Mouse (Mus musculus) hindbrain, embryonic 14.5 days (tissue): ENCODE data around the gene Katna1. TPM values are rescaled to one million over a fixed set of nuclear protein-coding genes. Genes with fewer than 3 reads are reported as not detected.
"Not testable (repeated sequence)": the region's sequence is repeated elsewhere in the genome, so short reads cannot be mapped to it uniquely, and the experiment has no call there.

Experiments used
- ATAC-seq: fragments of 200-750 bp; cut with Nextera tagmentation; 2 replicates; pipeline ENCODE4 v1.8.0; 2017; ENCODE audit warnings: moderate number of reproducible peaks, mild to moderate bottlenecking, moderate TSS enrichment, moderate library complexity; ENCODE audit not compliant: low FRiP score
- DNase-seq: peaks from one replicate; pipeline ENCODE4 v3.0.0-alpha.2; 2015; ENCODE audit warnings: low spot score
- H3K27ac ChIP-seq: fragments of 300-500 bp; sonication (generic); 2 replicates; pipeline ENCODE4 v1.5.1; 2014; ENCODE audit warnings: mild to moderate bottlenecking, moderate library complexity
- H3K27me3 ChIP-seq: fragments of 300-500 bp; sonication (generic); 2 replicates; pipeline ENCODE4 v1.6.1; 2014; ENCODE audit warnings: mild to moderate bottlenecking, low read length, mixed read lengths; ENCODE audit not compliant: control insufficient read depth, insufficient read depth
- H3K36me3 ChIP-seq: fragments of 300-500 bp; sonication (generic); replicated peaks from 2 replicates; pipeline ENCODE4 v1.6.1; 2014; ENCODE audit not compliant: control insufficient read depth, insufficient read depth
- H3K4me1 ChIP-seq: fragments of 300-500 bp; sonication (generic); replicated peaks from 2 replicates; pipeline ENCODE4 v1.6.1; 2014; ENCODE audit warnings: antibody characterized with exemption, low read length, mixed read lengths; ENCODE audit not compliant: control insufficient read depth, insufficient read depth
- H3K4me2 ChIP-seq: fragments of 300-500 bp; sonication (generic); replicated peaks from 2 replicates; pipeline ENCODE4 v1.6.1; 2014; ENCODE audit warnings: mild to moderate bottlenecking, moderate library complexity
- H3K4me3 ChIP-seq: fragments of 300-500 bp; sonication (generic); replicated peaks from 2 replicates; pipeline ENCODE4 v1.5.1; 2014; ENCODE audit warnings: mild to moderate bottlenecking, low read length
- H3K9ac ChIP-seq: fragments of 300-500 bp; sonication (generic); 2 replicates; pipeline ENCODE4 v1.6.1; 2014
- H3K9me3 ChIP-seq: fragments of 300-500 bp; sonication (generic); 2 replicates; pipeline ENCODE4 v1.6.1; 2016; ENCODE audit warnings: low read length; ENCODE audit not compliant: control insufficient read depth
- WGBS: fragments of 180-500 bp; shearing (Covaris S2); extraction: QIAGEN DNeasy Blood & Tissue Kit; methylation state at CpG from one replicate; pipeline ENCODE4 v1.1.7; 2014; 5-methylcytosine and 5-hydroxymethylcytosine counted together
- polyA plus RNA-seq: library from polyadenylated mRNA; unstranded; fragments of >200 nt; fragmentation: Nextera tagmentation; extraction: Ambion mirVana; gene quantifications from 2 replicates; pipeline ENCODE4 v1.2.1, GENCODE M21; 2014

Katna1 gene
- polyA plus RNA-seq, 1 experiment from 2014 or later = 30.0 TPM

DNA sequence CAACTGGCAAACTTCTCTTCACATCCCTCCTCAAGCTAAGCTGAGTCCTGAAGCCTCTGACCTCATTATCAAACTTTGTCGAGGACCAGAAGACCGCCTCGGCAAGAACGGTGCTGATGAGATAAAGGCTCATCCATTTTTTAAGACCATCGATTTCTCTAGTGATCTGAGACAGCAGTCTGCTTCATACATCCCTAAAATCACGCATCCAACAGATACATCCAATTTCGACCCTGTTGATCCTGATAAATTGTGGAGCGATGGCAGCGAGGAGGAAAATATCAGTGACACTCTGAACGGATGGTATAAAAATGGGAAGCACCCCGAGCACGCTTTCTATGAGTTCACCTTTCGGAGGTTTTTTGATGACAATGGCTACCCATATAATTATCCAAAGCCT, 13.3 kb upstream of the Katna1 start:
- H3K9me3 ChIP-seq = no peaks in the 10 kb centered on the region
- no peak overlapping the region for H3K9ac ChIP-seq
- WGBS = 93% methylated on average over 13 of the region's 13 CpGs
- H3K4me3 ChIP-seq = no peak overlapping the region
- no peak overlapping the region for H3K27ac ChIP-seq
- H3K4me2 ChIP-seq = no peak overlapping the region
- DNase-seq (no peak), ATAC-seq (no peak)
- H3K27me3 ChIP-seq = no peaks in the 10 kb centered on the region
- no peaks in the 10 kb centered on the region for H3K4me1 ChIP-seq
- peaks cover 64% of the 10 kb centered on the region for H3K36me3 ChIP-seq

DNA sequence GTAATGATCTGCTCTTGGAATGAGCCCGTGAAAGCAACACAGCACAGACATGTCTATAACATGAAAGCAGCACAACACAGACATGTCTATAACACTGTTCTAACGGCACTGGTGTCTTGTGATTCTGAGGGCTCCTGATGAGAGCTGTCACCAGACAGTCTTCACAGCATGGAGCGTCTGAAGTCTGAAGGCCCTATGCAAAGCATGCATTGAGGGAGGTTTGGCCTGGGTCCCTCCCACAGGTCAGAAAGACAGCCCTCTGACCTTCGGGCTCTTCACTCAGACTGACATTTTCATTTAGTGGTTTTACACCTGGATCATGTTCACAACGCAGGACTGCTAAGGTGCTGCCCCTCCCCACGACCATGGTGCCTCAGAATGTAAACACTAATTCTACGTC, 10.7 kb upstream of the Katna1 start:
- Histone ChIP-seq H3K36me3 (peaks cover 48% of the 10 kb centered on the region), H3K27me3 (no peaks in the 10 kb centered on the region), H3K27ac (no peak overlapping the region), H3K4me2 (no peak overlapping the region), H3K4me1 (no peaks in the 10 kb centered on the region), H3K4me3 (no peak overlapping the region), H3K9me3 (no peaks in the 10 kb centered on the region), H3K9ac (no peak overlapping the region)
- no peak for DNase-seq
- WGBS = 68% methylated on average over 7 of the region's 7 CpGs
- ATAC-seq = no peak

DNA sequence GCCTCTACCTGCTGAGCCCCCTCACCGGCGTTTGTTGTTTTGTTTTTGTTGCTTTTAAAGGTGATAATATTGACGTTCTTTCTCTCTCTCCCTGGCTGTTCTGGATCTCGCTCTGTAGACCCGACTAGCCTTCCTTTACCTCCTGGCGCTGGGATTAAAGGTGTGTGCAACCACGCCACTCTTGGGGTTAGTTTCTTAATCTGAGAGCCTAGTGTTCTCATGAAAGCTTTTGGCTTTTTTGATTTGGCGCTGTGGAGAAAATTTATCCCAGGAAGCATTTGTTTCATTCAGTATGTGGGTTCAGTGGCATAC, 657 bp downstream of the Katna1 start:
- peak overlapping the region; percentile 65 for H3K4me2 ChIP-seq
- no peaks in the 10 kb centered on the region for H3K36me3 ChIP-seq
- WGBS = 2% methylated on average over 8 of the region's 8 CpGs
- ATAC-seq = no peak
- H3K27ac ChIP-seq = no peak overlapping the region
- no peaks in the 10 kb centered on the region for H3K9me3 ChIP-seq
- H3K4me3 ChIP-seq = peak overlapping the region; percentile 77
- no peaks in the 10 kb centered on the region for H3K27me3 ChIP-seq
- peaks cover 10% of the 10 kb centered on the region; the same call in 1 of the 2 replicates for H3K4me1 ChIP-seq
- H3K9ac ChIP-seq = peak overlapping the region; percentile 72
- no peak for DNase-seq

DNA sequence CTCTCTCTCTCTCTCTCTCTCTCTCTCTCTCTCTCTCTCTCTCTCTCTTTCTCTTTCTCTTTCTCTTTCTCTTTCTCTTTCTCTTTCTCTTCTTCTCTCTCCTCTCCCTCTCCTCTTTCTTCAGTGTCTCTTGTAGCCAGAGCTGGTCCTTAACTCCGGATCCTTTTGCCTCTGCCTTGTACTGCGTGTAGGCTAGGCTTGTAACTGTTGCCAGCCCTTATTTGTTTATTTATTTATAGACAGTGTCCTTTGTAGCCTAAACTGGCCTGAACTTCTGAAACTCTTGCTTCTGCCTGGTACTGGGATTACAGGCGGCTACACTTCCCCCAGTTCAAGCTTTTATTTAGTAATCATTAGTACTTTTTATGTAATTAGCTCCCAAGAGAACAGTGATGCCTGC, 1.2 kb downstream of the Katna1 start:
- 24% methylated on average over 3 of the region's 3 CpGs for WGBS
- H3K4me2 ChIP-seq = peak overlapping the region; percentile 65
- no peaks in the 10 kb centered on the region for H3K9me3 ChIP-seq
- no peak for ATAC-seq
- H3K36me3 ChIP-seq = no peaks in the 10 kb centered on the region
- no peak for DNase-seq
- H3K4me3 ChIP-seq = peak overlapping the region; percentile 77
- H3K27me3 ChIP-seq = no peaks in the 10 kb centered on the region
- H3K4me1 ChIP-seq = peaks cover 10% of the 10 kb centered on the region; the same call in 1 of the 2 replicates
- peak overlapping the region; percentile 72 for H3K9ac ChIP-seq
- H3K27ac ChIP-seq = no peak overlapping the region

DNA sequence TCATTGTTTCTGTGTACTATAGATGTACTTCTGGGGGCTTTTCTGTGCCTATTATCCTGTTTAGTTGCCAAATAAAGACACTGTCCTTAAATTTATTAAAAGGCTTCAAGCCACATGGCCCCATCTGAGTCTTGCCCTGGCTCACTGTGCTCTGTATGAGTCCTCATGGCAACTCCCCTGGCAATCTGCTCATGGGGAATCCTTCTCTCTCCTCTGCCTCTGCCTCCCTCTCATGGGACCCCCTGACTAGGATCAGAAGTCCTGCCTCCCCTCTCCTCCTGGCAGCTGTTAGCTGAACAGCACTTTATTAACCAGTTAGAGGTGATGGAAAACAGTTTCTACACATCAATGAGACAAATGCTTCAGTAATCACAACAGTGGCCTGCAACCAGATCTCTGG, 5.8 kb downstream of the Katna1 start:
- no peaks in the 10 kb centered on the region for H3K36me3 ChIP-seq
- H3K27me3 ChIP-seq = no peaks in the 10 kb centered on the region
- no peaks in the 10 kb centered on the region for H3K9me3 ChIP-seq
- H3K4me1 ChIP-seq = peaks cover 7% of the 10 kb centered on the region; the same call in 1 of the 2 replicates
- DNase-seq = no peak
- no peak overlapping the region for H3K4me2 ChIP-seq
- no peak overlapping the region for H3K27ac ChIP-seq
- no peak overlapping the region for H3K4me3 ChIP-seq
- ATAC-seq = no peak
- no peak overlapping the region for H3K9ac ChIP-seq

DNA sequence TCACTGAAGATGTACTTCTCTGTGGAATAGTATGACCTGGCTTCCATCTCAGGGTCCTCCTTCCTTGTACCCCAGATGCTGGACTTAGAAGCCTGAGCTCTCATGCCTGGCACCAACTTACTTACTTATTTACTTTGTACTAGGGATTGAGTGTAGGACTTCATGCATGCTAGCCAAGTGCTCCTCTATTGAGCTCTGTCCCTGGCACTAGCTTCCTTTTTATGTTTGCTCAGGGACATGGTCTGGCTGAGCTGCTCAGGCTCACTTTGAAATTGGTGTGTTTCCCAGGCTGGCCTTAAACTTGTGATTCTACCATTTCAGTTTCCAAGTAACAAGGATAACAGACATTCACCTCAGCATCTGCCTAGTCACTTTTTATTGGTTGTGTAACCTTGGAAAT, 11.3 kb downstream of the Katna1 start:
- no peak overlapping the region for H3K4me2 ChIP-seq
- no peak overlapping the region for H3K27ac ChIP-seq
- no peak overlapping the region for H3K9ac ChIP-seq
- H3K9me3 ChIP-seq = no peaks in the 10 kb centered on the region
- H3K4me1 ChIP-seq = no peaks in the 10 kb centered on the region
- H3K27me3 ChIP-seq = no peaks in the 10 kb centered on the region
- no peak for ATAC-seq
- H3K4me3 ChIP-seq = no peak overlapping the region
- no peak for DNase-seq
- peaks cover 16% of the 10 kb centered on the region for H3K36me3 ChIP-seq

DNA sequence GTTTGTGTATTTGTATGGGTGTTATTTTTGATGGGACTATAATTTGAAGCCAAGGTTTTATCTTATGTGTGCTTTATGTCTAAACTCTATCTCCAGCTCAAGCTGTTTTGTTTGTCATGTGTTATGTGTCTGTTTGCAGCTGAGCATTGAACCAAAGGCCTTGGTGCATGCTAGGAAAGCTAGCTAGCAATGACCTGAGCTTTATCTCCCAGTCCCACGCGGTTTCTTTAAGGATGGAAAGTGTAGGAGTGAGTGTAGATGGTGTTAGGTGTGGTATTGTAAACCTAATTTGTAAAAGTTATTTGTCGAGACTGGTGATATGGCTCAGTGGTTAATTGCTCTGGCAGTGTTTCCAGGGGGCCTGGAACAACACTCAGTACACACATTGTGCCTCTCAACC, 12.1 kb downstream of the Katna1 start:
- H3K4me3 ChIP-seq = no peak overlapping the region
- no peak for DNase-seq
- no peak for ATAC-seq
- H3K27ac ChIP-seq = no peak overlapping the region
- peaks cover 22% of the 10 kb centered on the region for H3K36me3 ChIP-seq
- no peaks in the 10 kb centered on the region for H3K4me1 ChIP-seq
- H3K9ac ChIP-seq = no peak overlapping the region
- no peaks in the 10 kb centered on the region for H3K27me3 ChIP-seq
- WGBS = 81% methylated on average over 3 of the region's 3 CpGs
- H3K4me2 ChIP-seq = no peak overlapping the region
- no peaks in the 10 kb centered on the region for H3K9me3 ChIP-seq

DNA sequence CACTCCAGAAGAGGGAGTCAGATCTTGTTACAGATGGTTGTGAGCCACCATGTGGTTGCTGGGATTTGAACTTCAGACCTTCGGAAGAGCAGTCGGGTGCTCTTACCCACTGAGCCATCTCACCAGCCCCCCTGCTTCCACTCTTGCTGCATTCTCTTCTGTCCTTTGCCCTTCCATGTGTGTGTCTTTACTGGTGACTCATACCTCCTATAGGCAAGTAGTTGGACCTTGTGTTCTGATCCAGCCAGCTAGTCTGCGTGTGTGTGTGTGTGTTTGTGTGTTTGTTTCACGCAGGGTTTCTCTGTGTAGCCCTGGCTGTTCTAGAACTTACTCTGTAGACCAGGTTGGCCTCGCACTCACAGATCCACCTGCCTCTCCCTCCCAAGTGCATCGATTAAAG, 19.7 kb downstream of the Katna1 start:
- H3K27me3 ChIP-seq, H3K9ac ChIP-seq, ATAC-seq, H3K4me3 ChIP-seq, H3K4me1 ChIP-seq, H3K27ac ChIP-seq, DNase-seq, H3K4me2 ChIP-seq, H3K9me3 ChIP-seq: not testable (repeated sequence)
- peaks cover 81% of the 10 kb centered on the region for H3K36me3 ChIP-seq
- WGBS = 96% methylated on average over 6 of the region's 6 CpGs

DNA sequence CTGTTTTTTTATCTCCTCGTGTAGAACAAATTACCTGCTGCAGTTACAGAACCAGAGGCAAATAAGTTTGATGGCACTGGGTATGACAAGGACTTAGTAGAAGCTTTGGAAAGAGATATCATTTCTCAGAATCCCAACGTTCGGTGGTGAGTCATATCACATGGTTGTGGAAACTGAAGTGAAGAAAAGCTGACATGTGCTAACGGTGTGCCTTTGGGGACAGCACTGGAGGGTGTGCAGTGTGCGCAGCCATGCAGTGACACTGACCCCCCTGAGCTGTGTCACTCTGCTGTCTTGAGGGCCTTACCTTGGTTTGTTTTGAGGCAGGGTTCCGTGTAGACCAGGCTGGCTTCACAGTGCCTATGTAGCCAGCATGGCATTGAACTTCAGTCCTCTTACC, 23.0 kb downstream of the Katna1 start:
- Histone ChIP-seq H3K36me3 (peaks cover 79% of the 10 kb centered on the region), H3K4me2 (no peak overlapping the region), H3K4me1 (no peaks in the 10 kb centered on the region), H3K9me3 (no peaks in the 10 kb centered on the region), H3K9ac (no peak overlapping the region), H3K4me3 (no peak overlapping the region), H3K27me3 (no peaks in the 10 kb centered on the region), H3K27ac (no peak overlapping the region)
- ATAC-seq (no peak), DNase-seq (no peak)
- WGBS = 92% methylated on average over 6 of the region's 6 CpGs

DNA sequence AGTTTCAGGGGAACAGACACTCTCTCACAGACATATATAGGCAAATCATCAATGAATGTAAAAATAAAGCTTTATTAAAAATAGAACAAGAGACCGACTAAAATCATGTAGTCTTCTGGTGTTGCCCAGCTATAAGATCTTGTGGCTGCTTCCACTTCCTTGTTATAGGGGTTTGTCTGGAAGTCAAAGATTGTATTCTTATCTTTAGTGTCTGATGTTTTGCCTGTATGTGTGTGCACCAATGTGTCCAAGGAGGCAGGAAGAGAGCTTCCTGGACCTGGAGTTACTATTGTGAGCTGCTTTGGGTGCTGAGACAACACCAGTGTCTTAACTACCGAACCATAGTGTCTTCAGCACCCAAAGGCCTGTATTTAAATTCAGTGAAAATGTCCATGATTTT, 31.7 kb downstream of the Katna1 start:
- no peak for ATAC-seq
- Histone ChIP-seq H3K9me3 (no peaks in the 10 kb centered on the region), H3K9ac (no peak overlapping the region), H3K4me2 (no peak overlapping the region), H3K36me3 (peaks cover 77% of the 10 kb centered on the region), H3K27me3 (no peaks in the 10 kb centered on the region), H3K4me3 (no peak overlapping the region), H3K4me1 (no peaks in the 10 kb centered on the region), H3K27ac (no peak overlapping the region)
- 94% methylated on average over 2 of the region's 2 CpGs for WGBS
- DNase-seq = no peak
